Mouse (Mus musculus) megakaryocyte, embryonic 14.5 days (primary cell): ENCODE results near the gene Lrrc1. TPM values are rescaled to one million over a fixed set of nuclear protein-coding genes. Genes with fewer than 3 reads are reported as not detected.

Source experiments
- H3K27me3 ChIP-seq: replicated peaks from 2 replicates; pipeline ENCODE3; 2012; ENCODE audit warnings: inconsistent platforms
- H3K36me3 ChIP-seq: replicated peaks from 2 replicates; pipeline ENCODE3; 2012; ENCODE audit warnings: low read length, inconsistent platforms, mixed read lengths
- H3K4me1 ChIP-seq: 2 replicates; pipeline ENCODE4 v1.6.1; 2012; ENCODE audit warnings: inconsistent platforms
- H3K4me3 ChIP-seq: replicated peaks from 2 replicates; pipeline ENCODE3; 2012; ENCODE audit warnings: moderate library complexity, mild to moderate bottlenecking, inconsistent platforms
- H3K9me3 ChIP-seq: 2 replicates; pipeline ENCODE4 v1.6.1; 2012; ENCODE audit warnings: inconsistent platforms
- FLI1 ChIP-seq: IDR thresholded peaks from 2 replicates; pipeline ENCODE4 v1.6.1; 2012; ENCODE audit warnings: low read length, inconsistent platforms, mixed read lengths
- GATA1 ChIP-seq: IDR thresholded peaks from 3 replicates; pipeline ENCODE4 v1.6.1; 2012; ENCODE audit warnings: mixed read lengths, low read length, inconsistent platforms, borderline replicate concordance
- polyA plus RNA-seq: library from polyadenylated mRNA; stranded (reverse); fragments of >175 nt; gene quantifications from 2 replicates; pipeline ENCODE4 v1.2.3, GENCODE M21; 2012; ENCODE audit warnings: low replicate concordance; ENCODE audit not compliant: insufficient read depth

The Lrrc1 gene
- polyA plus RNA-seq, 1 experiment = 9.3 TPM

GRCm38 (mm10) chr9:77456169-77456826 is 88.4 kb downstream of the Lrrc1 start:
- no peak for TF ChIP-seq FLI1
- TF ChIP-seq GATA1 = no peak
- peaks cover 24% of the 10 kb centered on the region for H3K4me1 ChIP-seq
- no peaks in the 10 kb centered on the region for H3K27me3 ChIP-seq
- peaks cover 49% of the 10 kb centered on the region for H3K36me3 ChIP-seq
- no peaks in the 10 kb centered on the region for H3K9me3 ChIP-seq
- H3K4me3 ChIP-seq = peak overlapping the region; percentile 23

- Histone ChIP-seq H3K27me3 (no peaks in the 10 kb centered on the region), H3K9me3 (no peaks in the 10 kb centered on the region), H3K4me3 (no peak overlapping the region), H3K4me1 (peaks cover 23% of the 10 kb centered on the region), H3K36me3 (peaks cover 49% of the 10 kb centered on the region)
- no peak for TF ChIP-seq GATA1
- TF ChIP-seq FLI1 = no peak
Measured at GRCm38 (mm10) chr9:77455439-77456168, 89.1 kb downstream of the Lrrc1 start.

- Histone ChIP-seq H3K36me3 (peaks cover 53% of the 10 kb centered on the region), H3K9me3 (no peaks in the 10 kb centered on the region), H3K27me3 (no peaks in the 10 kb centered on the region), H3K4me3 (no peak overlapping the region), H3K4me1 (peaks cover 23% of the 10 kb centered on the region)
- TF ChIP-seq GATA1 = no peak
- TF ChIP-seq FLI1 = no peak
Measured at GRCm38 (mm10) chr9:77452046-77452807, 92.4 kb downstream of the Lrrc1 start.

- H3K4me3 ChIP-seq = no peak overlapping the region
- H3K36me3 ChIP-seq = peaks cover 42% of the 10 kb centered on the region
- TF ChIP-seq GATA1 (no peak), FLI1 (no peak)
- H3K27me3 ChIP-seq = no peaks in the 10 kb centered on the region
- peaks cover 10% of the 10 kb centered on the region for H3K4me1 ChIP-seq
- H3K9me3 ChIP-seq = no peaks in the 10 kb centered on the region
Measured at GRCm38 (mm10) chr9:77450447-77450846, 94.2 kb downstream of the Lrrc1 start.

- no peak overlapping the region for H3K4me3 ChIP-seq
- no peaks in the 10 kb centered on the region for H3K9me3 ChIP-seq
- H3K4me1 ChIP-seq = no peaks in the 10 kb centered on the region
- H3K27me3 ChIP-seq = no peaks in the 10 kb centered on the region
- TF ChIP-seq FLI1 (no peak), GATA1 (no peak)
- peaks cover 12% of the 10 kb centered on the region for H3K36me3 ChIP-seq
Measured at GRCm38 (mm10) chr9:77444876-77445275, 99.8 kb downstream of the Lrrc1 start.

- peaks cover 29% of the 10 kb centered on the region for H3K36me3 ChIP-seq
- H3K9me3 ChIP-seq = no peaks in the 10 kb centered on the region
- no peaks in the 10 kb centered on the region for H3K27me3 ChIP-seq
- no peaks in the 10 kb centered on the region for H3K4me1 ChIP-seq
- no peak for TF ChIP-seq FLI1
- TF ChIP-seq GATA1 = no peak
- H3K4me3 ChIP-seq = no peak overlapping the region
Measured at GRCm38 (mm10) chr9:77439371-77439770, 105.3 kb downstream of the Lrrc1 start.

- Histone ChIP-seq H3K27me3 (no peaks in the 10 kb centered on the region), H3K9me3 (no peaks in the 10 kb centered on the region), H3K4me1 (no peaks in the 10 kb centered on the region), H3K4me3 (no peak overlapping the region), H3K36me3 (peaks cover 32% of the 10 kb centered on the region)
- TF ChIP-seq FLI1 (no peak), GATA1 (no peak)
Measured at GRCm38 (mm10) chr9:77438836-77439271, 105.8 kb downstream of the Lrrc1 start.

GRCm38 (mm10) chr9:77437131-77437530 is 107.5 kb downstream of the Lrrc1 start:
- Histone ChIP-seq H3K27me3 (no peaks in the 10 kb centered on the region), H3K4me1 (no peaks in the 10 kb centered on the region), H3K9me3 (no peaks in the 10 kb centered on the region)

GRCm38 (mm10) chr9:77434965-77435364 is 109.7 kb downstream of the Lrrc1 start:
- Histone ChIP-seq H3K36me3 (peaks cover 43% of the 10 kb centered on the region), H3K27me3 (no peaks in the 10 kb centered on the region), H3K9me3 (no peaks in the 10 kb centered on the region), H3K4me1 (no peaks in the 10 kb centered on the region), H3K4me3 (no peak overlapping the region)
- TF ChIP-seq FLI1 (no peak), GATA1 (no peak)

More at GRCm38 (mm10) chr9:77437131-77437530, 107.5 kb downstream of the Lrrc1 start:
- no peak for TF ChIP-seq FLI1
- no peak for TF ChIP-seq GATA1
- Histone ChIP-seq H3K36me3 (peaks cover 40% of the 10 kb centered on the region), H3K4me3 (no peak overlapping the region)

- TF ChIP-seq FLI1 = no peak
- no peak for TF ChIP-seq GATA1
- no peaks in the 10 kb centered on the region for H3K27me3 ChIP-seq
- no peak overlapping the region for H3K4me3 ChIP-seq
- H3K4me1 ChIP-seq = peaks cover under 1% of the 10 kb centered on the region; the same call in 1 of the 2 replicates
- H3K36me3 ChIP-seq = peaks cover 43% of the 10 kb centered on the region
- H3K9me3 ChIP-seq = no peaks in the 10 kb centered on the region
Measured at GRCm38 (mm10) chr9:77433476-77433875, 111.2 kb downstream of the Lrrc1 start.
